Mouse (Mus musculus): ENCODE data around the gene Aff3. TPM values are rescaled to one million over a fixed set of nuclear protein-coding genes. Genes with fewer than 3 reads are reported as not detected.

Aff3 gene
- polyA plus RNA-seq, 1 experiment from 2014 or later: 8.5 TPM

DNA sequence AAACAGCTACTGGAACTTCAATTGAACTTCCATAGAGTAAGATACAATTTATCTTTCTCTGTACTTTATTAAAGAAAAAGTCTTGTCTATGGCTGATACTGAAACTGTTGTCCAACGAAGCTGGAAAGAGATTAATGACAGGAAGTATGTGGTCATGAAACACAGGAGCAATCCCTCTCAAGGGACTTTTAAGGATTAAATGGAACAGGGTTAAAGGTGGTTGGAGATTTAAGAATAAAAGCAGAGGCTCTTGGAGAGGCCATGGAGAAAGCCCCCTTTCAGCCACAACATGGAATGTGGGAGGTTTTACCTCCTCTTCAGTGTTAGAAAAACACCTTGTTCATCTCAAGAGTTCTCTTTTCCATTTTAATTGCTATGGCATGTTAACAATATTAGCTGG lies 148.5 kb downstream of the Aff3 start:
- Histone ChIP-seq H3K9ac (no peak overlapping the region), H3K27ac (no peak overlapping the region), H3K36me3 (no peaks in the 10 kb centered on the region), H3K4me1 (replicated peaks) (peaks cover 5% of the 10 kb centered on the region), H3K27me3 (replicated peaks) (no peaks in the 10 kb centered on the region), H3K9me3 (no peaks in the 10 kb centered on the region), H3K4me3 (replicated peaks) (no peak overlapping the region), H3K4me2 (replicated peaks) (no peak overlapping the region)
- no peak for ATAC-seq
- 27% methylated on average over 1 of the region's 1 CpGs for WGBS

DNA sequence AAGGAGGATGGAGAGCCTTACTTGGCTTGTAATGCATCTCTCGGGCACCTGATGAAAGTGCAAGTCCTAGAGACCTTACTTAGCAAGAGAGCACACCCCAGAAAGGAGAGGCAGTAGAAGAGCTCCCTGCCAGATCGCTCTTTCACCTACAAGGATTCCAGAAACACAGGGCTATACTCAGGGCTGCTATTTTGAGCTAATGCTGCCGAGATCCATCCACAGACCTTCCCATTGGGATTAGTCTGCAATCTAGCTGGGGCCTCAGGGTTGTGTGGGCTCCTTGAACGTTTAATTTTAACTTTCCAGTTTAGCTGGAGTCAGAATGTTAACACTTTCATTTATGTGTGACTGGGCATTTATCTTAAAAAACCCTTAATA lies 150.1 kb downstream of the Aff3 start:
- H3K9me3 ChIP-seq: no peaks in the 10 kb centered on the region
- ATAC-seq: no peak
- 69% methylated on average over 4 of the region's 4 CpGs for WGBS

GRCm38 (mm10) chr1:38513970-38514633 lies 150.7 kb downstream of the Aff3 start:
- ATAC-seq: no peak
- no peak overlapping the region for H3K4me2 ChIP-seq (replicated peaks)
- peaks cover 5% of the 10 kb centered on the region for H3K4me1 ChIP-seq (replicated peaks)
- no peaks in the 10 kb centered on the region for H3K36me3 ChIP-seq
- H3K9me3 ChIP-seq: no peaks in the 10 kb centered on the region
- no peak overlapping the region for H3K4me3 ChIP-seq (replicated peaks)
- WGBS: 88% methylated on average over 12 of the region's 12 CpGs
- H3K27ac ChIP-seq: no peak overlapping the region
- H3K9ac ChIP-seq: no peak overlapping the region
- H3K27me3 ChIP-seq (replicated peaks): no peaks in the 10 kb centered on the region

More for the DNA sequence above, 150.1 kb downstream of the Aff3 start:
- Histone ChIP-seq H3K4me3 (replicated peaks) (no peak overlapping the region), H3K27ac (no peak overlapping the region), H3K9ac (no peak overlapping the region), H3K36me3 (no peaks in the 10 kb centered on the region), H3K4me2 (replicated peaks) (no peak overlapping the region), H3K27me3 (replicated peaks) (no peaks in the 10 kb centered on the region), H3K4me1 (replicated peaks) (peaks cover 5% of the 10 kb centered on the region)

GRCm38 (mm10) chr1:38512258-38513081 lies 152.3 kb downstream of the Aff3 start:
- Histone ChIP-seq H3K4me3 (replicated peaks) (no peak overlapping the region), H3K4me1 (replicated peaks) (peaks cover 5% of the 10 kb centered on the region), H3K9me3 (no peaks in the 10 kb centered on the region), H3K4me2 (replicated peaks) (no peak overlapping the region), H3K27ac (no peak overlapping the region), H3K27me3 (replicated peaks) (no peaks in the 10 kb centered on the region), H3K9ac (no peak overlapping the region), H3K36me3 (no peaks in the 10 kb centered on the region)
- WGBS: 36% methylated on average over 15 of the region's 15 CpGs
- no peak for ATAC-seq

GRCm38 (mm10) chr1:38511076-38511475 lies 153.7 kb downstream of the Aff3 start:
- H3K27ac ChIP-seq: no peak overlapping the region
- no peak overlapping the region for H3K4me2 ChIP-seq (replicated peaks)
- 51% methylated on average over 5 of the region's 5 CpGs for WGBS
- H3K4me1 ChIP-seq (replicated peaks): peaks cover 5% of the 10 kb centered on the region
- H3K9me3 ChIP-seq: no peaks in the 10 kb centered on the region
- H3K9ac ChIP-seq: no peak overlapping the region
- H3K27me3 ChIP-seq (replicated peaks): no peaks in the 10 kb centered on the region
- no peaks in the 10 kb centered on the region for H3K36me3 ChIP-seq
- no peak for ATAC-seq
- no peak overlapping the region for H3K4me3 ChIP-seq (replicated peaks)

- H3K4me2 ChIP-seq (replicated peaks): no peak overlapping the region
- 81% methylated on average over 8 of the region's 8 CpGs for WGBS
- no peaks in the 10 kb centered on the region for H3K27me3 ChIP-seq (replicated peaks)
- peaks cover 5% of the 10 kb centered on the region for H3K4me1 ChIP-seq (replicated peaks)
- no peak overlapping the region for H3K27ac ChIP-seq
- H3K9ac ChIP-seq: no peak overlapping the region
- no peaks in the 10 kb centered on the region for H3K9me3 ChIP-seq
- H3K4me3 ChIP-seq (replicated peaks): no peak overlapping the region
- no peaks in the 10 kb centered on the region for H3K36me3 ChIP-seq
- no peak for ATAC-seq
Observed at GRCm38 (mm10) chr1:38509301-38509700, 155.5 kb downstream of the Aff3 start.

DNA sequence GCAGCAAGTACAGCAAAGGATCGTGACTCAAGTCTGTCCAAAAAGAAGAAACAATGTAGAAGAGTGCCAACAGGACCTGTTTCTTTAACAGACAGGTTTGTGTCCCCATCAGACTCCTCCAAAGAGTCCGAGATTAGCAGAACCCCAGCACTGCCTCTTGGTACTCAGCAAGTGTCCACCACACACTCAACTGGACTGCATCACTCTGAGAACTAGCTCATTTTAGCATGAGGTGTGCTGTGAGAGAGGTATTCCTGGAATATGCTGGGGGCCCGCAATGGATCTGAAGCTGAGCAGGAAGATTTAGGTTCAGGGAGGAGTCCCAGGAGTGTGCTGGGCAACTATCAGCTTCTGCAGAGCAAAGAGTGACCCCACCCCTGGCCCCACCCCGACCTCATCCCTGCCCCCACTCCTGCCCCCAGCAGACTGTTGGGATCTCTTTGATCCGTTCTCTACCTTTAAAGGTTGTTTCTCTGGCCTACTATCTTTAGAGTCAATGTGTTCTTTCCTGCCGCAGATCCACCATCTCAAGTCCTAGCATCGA lies 157.0 kb downstream of the Aff3 start:
- Histone ChIP-seq H3K27me3 (replicated peaks) (no peaks in the 10 kb centered on the region), H3K4me2 (replicated peaks) (no peak overlapping the region), H3K27ac (no peak overlapping the region), H3K9me3 (no peaks in the 10 kb centered on the region), H3K36me3 (no peaks in the 10 kb centered on the region), H3K4me3 (replicated peaks) (no peak overlapping the region), H3K4me1 (replicated peaks) (peaks cover 3% of the 10 kb centered on the region), H3K9ac (no peak overlapping the region)
- ATAC-seq: no peak
- WGBS: 66% methylated on average over 7 of the region's 7 CpGs

- Histone ChIP-seq H3K4me1 (replicated peaks) (peaks cover under 1% of the 10 kb centered on the region; the same call in 1 of the 2 replicates), H3K27ac (no peak overlapping the region), H3K27me3 (replicated peaks) (no peaks in the 10 kb centered on the region), H3K4me2 (replicated peaks) (no peak overlapping the region), H3K9ac (no peak overlapping the region), H3K36me3 (no peaks in the 10 kb centered on the region), H3K4me3 (replicated peaks) (no peak overlapping the region), H3K9me3 (no peaks in the 10 kb centered on the region)
- WGBS: 94% methylated on average over 3 of the region's 3 CpGs
- ATAC-seq: no peak
Observed at GRCm38 (mm10) chr1:38506396-38506795, 158.4 kb downstream of the Aff3 start.

GRCm38 (mm10) chr1:38503431-38504089 lies 161.2 kb downstream of the Aff3 start:
- Histone ChIP-seq H3K4me1 (replicated peaks) (no peaks in the 10 kb centered on the region), H3K9ac (no peak overlapping the region), H3K4me3 (replicated peaks) (no peak overlapping the region), H3K27me3 (replicated peaks) (no peaks in the 10 kb centered on the region), H3K27ac (no peak overlapping the region), H3K36me3 (no peaks in the 10 kb centered on the region), H3K4me2 (replicated peaks) (no peak overlapping the region), H3K9me3 (no peaks in the 10 kb centered on the region)
- peak; percentile 28; the same call in 1 of the 2 replicates for ATAC-seq
- 93% methylated on average over 13 of the region's 13 CpGs for WGBS

DNA sequence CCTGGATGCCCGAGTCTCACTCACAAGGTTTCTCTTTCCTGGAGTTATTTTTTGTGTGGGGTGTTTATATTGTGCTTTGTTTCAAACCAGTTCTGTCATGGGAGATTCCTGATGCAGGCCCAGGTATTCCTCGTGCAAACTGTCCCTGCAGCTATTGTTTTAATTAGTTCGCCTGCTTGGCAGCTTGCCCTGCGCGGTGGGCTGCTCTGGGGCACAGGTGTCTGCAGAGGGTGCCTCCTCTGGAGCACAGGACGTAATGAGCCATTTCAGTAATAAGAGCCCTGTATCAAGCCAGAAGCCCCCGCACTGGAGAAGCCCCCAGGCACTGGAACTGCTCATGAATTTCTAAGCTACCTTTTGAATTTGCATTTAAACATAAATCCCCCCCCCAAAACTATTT lies 162.0 kb downstream of the Aff3 start:
- Histone ChIP-seq H3K36me3 (no peaks in the 10 kb centered on the region), H3K9ac (no peak overlapping the region), H3K9me3 (no peaks in the 10 kb centered on the region), H3K4me2 (replicated peaks) (no peak overlapping the region), H3K4me3 (replicated peaks) (no peak overlapping the region), H3K27me3 (replicated peaks) (no peaks in the 10 kb centered on the region), H3K4me1 (replicated peaks) (no peaks in the 10 kb centered on the region), H3K27ac (no peak overlapping the region)
- ATAC-seq: no peak
- WGBS: 72% methylated on average over 7 of the region's 7 CpGs

GRCm38 (mm10) chr1:38501231-38501630 lies 163.5 kb downstream of the Aff3 start:
- Histone ChIP-seq H3K4me1 (replicated peaks) (no peaks in the 10 kb centered on the region), H3K9me3 (no peaks in the 10 kb centered on the region), H3K27ac (no peak overlapping the region), H3K27me3 (replicated peaks) (no peaks in the 10 kb centered on the region), H3K9ac (no peak overlapping the region), H3K4me3 (replicated peaks) (no peak overlapping the region), H3K36me3 (no peaks in the 10 kb centered on the region), H3K4me2 (replicated peaks) (no peak overlapping the region)
- 83% methylated on average over 7 of the region's 7 CpGs for WGBS
- no peak for ATAC-seq

DNA sequence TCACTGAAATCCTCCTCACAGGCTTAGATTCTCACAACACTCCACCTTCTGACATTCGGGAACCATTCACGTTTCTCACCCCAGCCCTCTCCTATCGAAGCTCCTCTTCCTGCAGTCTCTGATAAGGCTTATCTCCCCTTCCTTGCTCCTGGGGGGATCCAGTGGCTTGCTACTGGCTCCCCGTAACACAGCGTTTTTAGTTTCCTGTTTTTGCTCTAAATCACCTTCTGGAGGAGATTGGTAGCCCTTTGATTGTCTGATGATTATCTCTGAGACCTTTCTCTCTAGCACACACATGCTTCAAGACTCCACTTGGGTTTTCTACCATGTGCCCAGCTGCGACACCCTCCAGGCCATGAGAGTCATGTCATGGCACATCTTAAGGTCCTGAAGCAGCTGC lies 165.3 kb downstream of the Aff3 start:
- no peak overlapping the region for H3K4me3 ChIP-seq (replicated peaks)
- H3K4me2 ChIP-seq (replicated peaks): no peak overlapping the region
- 61% methylated on average over 6 of the region's 6 CpGs for WGBS
- no peak overlapping the region for H3K27ac ChIP-seq
- no peaks in the 10 kb centered on the region for H3K27me3 ChIP-seq (replicated peaks)
- no peak for ATAC-seq
- no peaks in the 10 kb centered on the region for H3K4me1 ChIP-seq (replicated peaks)
- no peaks in the 10 kb centered on the region for H3K36me3 ChIP-seq
- H3K9me3 ChIP-seq: no peaks in the 10 kb centered on the region
- no peak overlapping the region for H3K9ac ChIP-seq

Measured in intestine, embryonic 15.5 days (tissue).